Mouse (Mus musculus): ENCODE measurements around the gene Zfp423. TPM values are rescaled to one million over a fixed set of nuclear protein-coding genes. Genes with fewer than 3 reads are reported as not detected.

The Zfp423 gene
- polyA plus RNA-seq, 1 experiment from 2014 or later, result 0.98 TPM

- DNase-seq (ENCODE audit: low spot score), result no peak
Observed at GRCm38 (mm10) chr8:87631776-87632175, 327.6 kb downstream of the Zfp423 start.

GRCm38 (mm10) chr8:87629656-87630055 is 329.7 kb downstream of the Zfp423 start:
- no peak for DNase-seq (ENCODE audit: low spot score)

GRCm38 (mm10) chr8:87621181-87621580 is 338.2 kb downstream of the Zfp423 start:
- no peak for DNase-seq (ENCODE audit: low spot score)

- DNase-seq (ENCODE audit: low spot score), result no peak
Observed at GRCm38 (mm10) chr8:87620225-87620624, 339.2 kb downstream of the Zfp423 start.

GRCm38 (mm10) chr8:87619529-87619928 is 339.9 kb downstream of the Zfp423 start:
- DNase-seq (ENCODE audit: low spot score), result no peak

- DNase-seq (ENCODE audit: low spot score), result no peak
Observed at GRCm38 (mm10) chr8:87619118-87619517, 340.3 kb downstream of the Zfp423 start.

- no peak for DNase-seq (ENCODE audit: low spot score)
Observed at GRCm38 (mm10) chr8:87613701-87614100, 345.7 kb downstream of the Zfp423 start.

Other genes with a start within 250 kb of the Zfp423 start
- gene Cnep1r1, start 159.2 kb upstream of the Zfp423 start, polyA plus RNA-seq (2015; fragmentation: Nextera tagmentation; extraction: Ambion mirVana), result 45.0 and 51.3 TPM in 2 replicates
- gene Heatr3, start 178.3 kb upstream of the Zfp423 start, polyA plus RNA-seq (2015; fragmentation: Nextera tagmentation; extraction: Ambion mirVana), result 29.7 and 33.6 TPM in 2 replicates
- 8.5 and 9.3 TPM in 2 replicates for gene Tent4b, start 239.6 kb upstream of the Zfp423 start, polyA plus RNA-seq (2015; fragmentation: Nextera tagmentation; extraction: Ambion mirVana)

Measured in thymus, postnatal 0 days (tissue).